29 mouse cellular contexts compared by ENCODE assay signal in the genomic region with DNA sequence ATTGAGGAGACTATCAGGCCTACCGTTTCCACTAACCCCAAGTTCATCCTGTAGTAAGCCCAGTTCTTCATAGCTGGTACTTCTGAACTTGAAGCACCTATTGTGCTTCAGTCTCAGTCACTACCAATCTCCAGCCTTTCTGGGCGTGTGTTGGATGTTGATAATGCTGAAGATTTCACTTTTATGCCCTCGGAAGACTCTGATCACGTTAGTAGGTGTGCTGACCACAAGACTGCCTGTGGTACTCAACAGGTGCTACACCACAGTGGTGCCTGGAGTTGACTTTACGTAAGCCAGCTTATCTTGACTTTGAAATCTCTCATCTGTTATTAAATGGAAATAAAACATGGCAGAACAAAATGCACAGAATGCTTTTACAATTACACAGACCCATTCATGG. TPM values are rescaled to one million over a fixed set of nuclear protein-coding genes. Genes with fewer than 3 reads are reported as not detected.
A peak's percentile ranks its signal among the peaks of the same experiment; 100 is the strongest.
DNase-seq lines count a peak whose midpoint lies in the region; ATAC-seq and TF ChIP-seq lines count a peak whose summit lies in the region.
"Had no signal": no experiment of that assay in that cellular context is flagged by ENCODE, and none has a peak within 500 bp of the region (broad histone marks: within the 10 kb centered on the region; RNA-seq: fewer than 3 reads in every experiment).

No protein-coding gene starts in this region.

- peak; percentile 44 for ATAC-seq in CD4-positive, CD25-positive, alpha-beta regulatory T cell, adult 4 months
- ATAC-seq in stomach, postnatal 0 days (ENCODE audit: low FRiP score, low TSS enrichment): no peak
- no peak for ATAC-seq in frontal cortex, adult (ENCODE audit: low TSS enrichment)
- ATAC-seq: forebrain, embryonic 15.5 days; intestine, postnatal 0 days; lung, postnatal 0 days had no signal

- 14% methylated on average over 5 of the region's 5 CpGs for WGBS in thymus, adult 2 months
- WGBS in stomach, postnatal 0 days: 75% methylated on average over 5 of the region's 5 CpGs

- no peak for TF ChIP-seq POLR2A in thymus, adult 2 months (IDR thresholded peaks at IDR 0.05; ENCODE audit: control insufficient read depth, extremely low read depth, insufficient read depth, low read length, poor library complexity)

- H3K9me3 ChIP-seq in stomach, postnatal 0 days (ENCODE audit: control insufficient read depth, low read length): no peaks in the 10 kb centered on the region
- H3K9me3 ChIP-seq: embryonic facial prominence, embryonic 10.5 days; forebrain, embryonic 15.5 days; G1E; hindbrain, embryonic 15.5 days; limb, embryonic 10.5 days; stomach, embryonic 15.5 days had no signal

- H3K4me2 ChIP-seq in stomach, postnatal 0 days (replicated peaks; ENCODE audit: low read depth): no peak overlapping the region
- H3K4me2 ChIP-seq: forebrain, embryonic 15.5 days; hindbrain, embryonic 15.5 days; midbrain, embryonic 11.5 days; stomach, embryonic 15.5 days had no signal

- peaks cover 32% of the 10 kb centered on the region for H3K4me1 ChIP-seq in thymus, adult 2 months (replicated peaks; ENCODE audit: control insufficient read depth, insufficient read depth, low read length)
- H3K4me1 ChIP-seq in brown adipose tissue, adult 24 weeks (ENCODE audit: control insufficient read depth, insufficient read depth, insufficient read length, low read length): peaks cover 10% of the 10 kb centered on the region; the same call in 1 of the 2 replicates
- no peaks in the 10 kb centered on the region; the same call in 1 of the 2 replicates for H3K4me1 ChIP-seq in stomach, postnatal 0 days (replicated peaks; ENCODE audit: control insufficient read depth, insufficient read depth)
- H3K4me1 ChIP-seq: forebrain, embryonic 15.5 days; stomach, embryonic 15.5 days had no signal

- H3K27ac ChIP-seq in thymus, adult 2 months (ENCODE audit: control insufficient read depth, insufficient read depth, low read length): peak overlapping the region; percentile 44
- H3K27ac ChIP-seq in brown adipose tissue, adult 24 weeks (replicated peaks; ENCODE audit: low read depth, low read length): peak overlapping the region; percentile 65
- no peak overlapping the region for H3K27ac ChIP-seq in stomach, postnatal 0 days (replicated peaks)
- H3K27ac ChIP-seq: embryonic facial prominence, embryonic 10.5 days; forebrain, embryonic 15.5 days; hindbrain, embryonic 15.5 days; layer of hippocampus, adult 2 months; limb, embryonic 10.5 days; macrophage; stomach, embryonic 15.5 days had no signal

- H3K4me3 ChIP-seq in thymus, adult 2 months (ENCODE audit: control insufficient read depth, insufficient read depth, low read length): no peak overlapping the region
- H3K4me3 ChIP-seq in brown adipose tissue, adult 24 weeks (ENCODE audit: insufficient read depth, low read depth, low read length): no peak overlapping the region
- H3K4me3 ChIP-seq in stomach, postnatal 0 days (ENCODE audit: low read depth, low read length): no peak overlapping the region
- H3K4me3 ChIP-seq: embryonic facial prominence, embryonic 10.5 days; forebrain, embryonic 15.5 days; hindbrain, embryonic 15.5 days; layer of hippocampus, adult 2 months; limb, embryonic 10.5 days; stomach, embryonic 15.5 days had no signal

- no peak overlapping the region for H3K9ac ChIP-seq in stomach, postnatal 0 days (ENCODE audit: low read length)
- H3K9ac ChIP-seq: forebrain, embryonic 15.5 days; hindbrain, embryonic 15.5 days; stomach, embryonic 15.5 days had no signal

- peaks cover 9% of the 10 kb centered on the region for H3K36me3 ChIP-seq in thymus, adult 2 months (ENCODE audit: control insufficient read depth, insufficient read depth, low read length)
- H3K36me3 ChIP-seq in stomach, postnatal 0 days (ENCODE audit: control insufficient read depth, insufficient read depth, low read length): no peaks in the 10 kb centered on the region
- H3K36me3 ChIP-seq: embryonic facial prominence, embryonic 10.5 days; forebrain, embryonic 15.5 days; hindbrain, embryonic 15.5 days; limb, embryonic 10.5 days; stomach, embryonic 15.5 days had no signal

- DNase-seq in thymus, adult 2 months: no peak
- DNase-seq in thymus, adult 18-20 months: no peak
- peak; percentile 2 for DNase-seq in stomach, postnatal 0 days (ENCODE audit: low spot score)
- DNase-seq in testis, postnatal 14 days (ENCODE audit: low spot score): no peak
- DNase-seq: adrenal gland, postnatal 14 days; cerebellum, adult 11 months; cerebellum, adult 9-11 months; gastrocnemius, postnatal 10 days; heart, postnatal 36 days; kidney, postnatal 25 days; liver; right cerebral cortex, postnatal 14 days; thymus, postnatal 25 days had no signal

- no peak for TF ChIP-seq CTCF in thymus, adult 2 months (IDR thresholded peaks at IDR 0.05; ENCODE audit: borderline replicate concordance, control insufficient read depth, extremely low read depth, insufficient read depth, low read length, poor library complexity)
- TF ChIP-seq CTCF in stomach, postnatal 0 days (IDR thresholded peaks at IDR 0.05; ENCODE audit: low read depth): no peak

- TF ChIP-seq EP300 in stomach, postnatal 0 days (optimal IDR thresholded peaks at IDR 0.05): no peak

- no peaks in the 10 kb centered on the region for H3K27me3 ChIP-seq in thymus, adult 2 months (ENCODE audit: control insufficient read depth, insufficient read depth, low read length)
- no peaks in the 10 kb centered on the region for H3K27me3 ChIP-seq in stomach, postnatal 0 days (ENCODE audit: control insufficient read depth, insufficient read depth, low read length)
- H3K27me3 ChIP-seq: forebrain, embryonic 15.5 days; hindbrain, embryonic 15.5 days; stomach, embryonic 15.5 days had no signal

RNA-seq across cellular contexts. Expression of gene Gimap4, which starts 3.9 kb away (rescaled TPM):
- 43.0 and 64.0 TPM in 2 replicates for polyA plus RNA-seq in thymus, adult 2 months (2012; rRNA removed)
- 1,000 to 10,000 TPM; 1,771 to 1,850 TPM for polyA plus RNA-seq in CD4-positive, CD25-positive, alpha-beta regulatory T cell, adult 4 months (2017; shearing (Covaris generic))
- 13.3 and 27.1 TPM in 2 replicates for polyA plus RNA-seq in brown adipose tissue, adult 24 weeks (2012; ENCODE audit: insufficient read depth, insufficient read length, missing spikeins)
- 8.0 and 8.5 TPM in 2 replicates for polyA plus RNA-seq in stomach, postnatal 0 days (2015; fragmentation: Nextera tagmentation; extraction: Ambion mirVana)
- polyA plus RNA-seq: G1E had no signal

RNA-seq across cellular contexts. Expression of gene Gimap9, which starts 4.5 kb away (rescaled TPM):
- 42.5 and 49.6 TPM in 2 replicates for polyA plus RNA-seq in thymus, adult 2 months (2012; rRNA removed)
- polyA plus RNA-seq in CD4-positive, CD25-positive, alpha-beta regulatory T cell, adult 4 months (2017; shearing (Covaris generic)): 100 to 1,000 TPM; 302 to 342 TPM
- polyA plus RNA-seq in brown adipose tissue, adult 24 weeks (2012; ENCODE audit: insufficient read depth, insufficient read length, missing spikeins): 2.5 and 5.9 TPM in 2 replicates
- 3.2 and 3.5 TPM in 2 replicates for polyA plus RNA-seq in stomach, postnatal 0 days (2015; fragmentation: Nextera tagmentation; extraction: Ambion mirVana)

RNA-seq across cellular contexts. Expression of gene Gimap6, which starts 27.6 kb away (rescaled TPM):
- polyA plus RNA-seq in thymus, adult 2 months (2012; rRNA removed): 72.9 and 82.4 TPM in 2 replicates
- 1,000 to 10,000 TPM; 1,247 to 1,551 TPM for polyA plus RNA-seq in CD4-positive, CD25-positive, alpha-beta regulatory T cell, adult 4 months (2017; shearing (Covaris generic))
- 27.2 and 40.0 TPM in 2 replicates for polyA plus RNA-seq in brown adipose tissue, adult 24 weeks (2012; ENCODE audit: insufficient read depth, insufficient read length, missing spikeins)
- polyA plus RNA-seq in stomach, postnatal 0 days (2015; fragmentation: Nextera tagmentation; extraction: Ambion mirVana): 11.3 and 13.0 TPM in 2 replicates

RNA-seq across cellular contexts. Expression of gene Gimap8, which starts 33.4 kb away (rescaled TPM):
- polyA plus RNA-seq in thymus, adult 2 months (2012; rRNA removed): 26.6 and 29.8 TPM in 2 replicates
- 100 to 1,000 TPM; 149 to 213 TPM for polyA plus RNA-seq in CD4-positive, CD25-positive, alpha-beta regulatory T cell, adult 4 months (2017; shearing (Covaris generic))
- 3.4 and 5.1 TPM in 2 replicates for polyA plus RNA-seq in brown adipose tissue, adult 24 weeks (2012; ENCODE audit: insufficient read depth, insufficient read length, missing spikeins)
- polyA plus RNA-seq in stomach, postnatal 0 days (2015; fragmentation: Nextera tagmentation; extraction: Ambion mirVana): 0.74 and 0.93 TPM in 2 replicates
- polyA plus RNA-seq: G1E had no signal

RNA-seq across cellular contexts. Expression of gene Gm28053, which starts 38.0 kb away (rescaled TPM):
- polyA plus RNA-seq in thymus, adult 2 months (2012; rRNA removed): 0.36 and 0.88 TPM in 2 replicates
- polyA plus RNA-seq in CD4-positive, CD25-positive, alpha-beta regulatory T cell, adult 4 months (2017; shearing (Covaris generic)): 10 to 100 TPM; 62.5 to 69.5 TPM
- polyA plus RNA-seq in brown adipose tissue, adult 24 weeks (2012; ENCODE audit: insufficient read depth, insufficient read length, missing spikeins): not detected in 2 replicates
- polyA plus RNA-seq in stomach, postnatal 0 days (2015; fragmentation: Nextera tagmentation; extraction: Ambion mirVana): 0.59 TPM in 1 of 2 replicates, not detected in the other
- polyA plus RNA-seq: embryonic facial prominence, embryonic 10.5 days; forebrain, embryonic 15.5 days; G1E; liver, embryonic 16.5 days; macrophage; neural tube, embryonic 11.5 days had no signal

Comparison
In these comparisons a context has a peak if more than half of its experiments do, and no peak if none do; other contexts are left out.
1. RNA of gene Gimap4, which starts 3.9 kb away (polyA plus RNA-seq): 1,771 to 1,850 TPM in CD4-positive, CD25-positive, alpha-beta regulatory T cell, adult 4 months; 43.0 to 64.0 TPM in thymus, adult 2 months, 13.3 to 27.1 TPM in brown adipose tissue, adult 24 weeks and 8.0 to 8.5 TPM in stomach, postnatal 0 days; every median in the first group is over 10 times any median in the second.
2. RNA of gene Gimap6, which starts 27.6 kb away (polyA plus RNA-seq): 1,247 to 1,551 TPM in CD4-positive, CD25-positive, alpha-beta regulatory T cell, adult 4 months; 72.9 to 82.4 TPM in thymus, adult 2 months, 27.2 to 40.0 TPM in brown adipose tissue, adult 24 weeks and 11.3 to 13.0 TPM in stomach, postnatal 0 days; every median in the first group is over 10 times any median in the second.